Mouse (Mus musculus) forelimb bud, embryonic 11.5 days (tissue): Measurements from ENCODE around the gene Atp1a4.

ENCODE experiments used
- DNase-seq: peaks from one replicate; pipeline ENCODE4 v3.0.0-alpha.2; 2012; ENCODE audit warnings: low read depth, low spot score

The Atp1a4 gene

GRCm38 (mm10) chr1:172219451-172220406 lies 38.5 kb downstream of the Atp1a4 start, which contains the start of gene Casq1:
Gene Casq1 (minus strand): TSS chr1:172219868.
- DNase-seq = no peak

- no peak for DNase-seq
Observed at GRCm38 (mm10) chr1:172218164-172218910, 39.9 kb downstream of the Atp1a4 start.

DNA sequence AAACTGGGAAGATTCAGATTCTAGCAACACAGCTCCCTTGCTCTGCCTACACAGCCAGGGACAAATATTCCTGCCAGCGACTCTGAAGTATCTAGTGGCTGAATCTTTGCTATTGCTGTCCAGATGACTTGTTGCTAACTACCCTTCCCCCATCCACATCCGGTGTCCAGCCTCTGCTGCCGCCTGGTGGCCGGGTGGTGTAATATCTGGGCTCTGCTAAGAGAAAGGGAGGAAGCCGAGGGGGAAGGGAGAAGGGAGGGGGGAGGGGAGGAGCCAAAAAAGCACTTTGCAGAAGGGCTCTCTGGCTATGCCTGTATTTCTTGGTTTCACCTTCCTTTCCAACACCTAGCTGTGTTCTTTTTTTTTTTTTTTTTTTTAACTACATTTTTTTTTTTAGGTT lies 41.1 kb downstream of the Atp1a4 start:
- peak; percentile 92 for DNase-seq

DNA sequence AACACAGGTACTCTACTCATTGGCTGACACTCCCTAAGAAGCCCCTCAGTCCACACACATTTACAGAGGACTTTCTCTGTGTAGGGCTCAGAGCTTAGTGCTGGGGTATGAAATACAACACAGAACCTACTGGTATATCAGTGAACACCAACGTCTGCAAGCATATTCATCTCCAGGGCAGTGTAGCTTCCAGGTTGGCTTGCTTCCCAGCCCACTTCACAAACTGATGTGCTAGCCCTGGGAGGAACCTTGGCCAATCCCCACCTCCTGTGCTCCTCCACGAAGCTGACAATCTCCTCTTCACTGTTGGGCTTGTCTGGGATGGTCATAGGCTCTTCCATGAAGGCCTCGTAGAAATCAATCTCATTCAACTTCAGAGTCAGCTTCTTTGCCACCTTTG lies 43.5 kb downstream of the Atp1a4 start:
- no peak for DNase-seq

- DNase-seq = no peak
Observed at GRCm38 (mm10) chr1:172213771-172214170, 44.4 kb downstream of the Atp1a4 start.

DNA sequence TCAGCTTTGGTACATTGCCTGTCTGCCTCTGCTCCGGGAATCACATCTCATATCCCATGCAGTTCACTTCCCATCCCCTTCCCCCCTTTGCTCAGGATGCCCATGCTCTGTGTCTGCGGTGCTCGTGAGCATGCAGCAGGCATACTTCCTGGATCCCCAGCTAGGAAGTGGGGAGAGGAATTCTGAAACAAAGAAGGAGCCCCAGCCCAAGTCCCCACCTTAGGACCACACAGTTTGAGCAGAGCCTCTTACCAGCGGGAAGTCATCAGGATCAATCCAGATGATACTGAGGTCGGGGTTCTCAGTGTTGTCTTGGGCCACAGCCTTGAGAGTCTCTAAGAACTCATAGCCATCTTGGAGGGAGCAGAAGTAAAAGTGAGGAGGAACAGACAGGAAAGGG lies 45.4 kb downstream of the Atp1a4 start:
- no peak for DNase-seq

- DNase-seq = no peak
Observed at GRCm38 (mm10) chr1:172207111-172207584, 51.1 kb downstream of the Atp1a4 start.

DNA sequence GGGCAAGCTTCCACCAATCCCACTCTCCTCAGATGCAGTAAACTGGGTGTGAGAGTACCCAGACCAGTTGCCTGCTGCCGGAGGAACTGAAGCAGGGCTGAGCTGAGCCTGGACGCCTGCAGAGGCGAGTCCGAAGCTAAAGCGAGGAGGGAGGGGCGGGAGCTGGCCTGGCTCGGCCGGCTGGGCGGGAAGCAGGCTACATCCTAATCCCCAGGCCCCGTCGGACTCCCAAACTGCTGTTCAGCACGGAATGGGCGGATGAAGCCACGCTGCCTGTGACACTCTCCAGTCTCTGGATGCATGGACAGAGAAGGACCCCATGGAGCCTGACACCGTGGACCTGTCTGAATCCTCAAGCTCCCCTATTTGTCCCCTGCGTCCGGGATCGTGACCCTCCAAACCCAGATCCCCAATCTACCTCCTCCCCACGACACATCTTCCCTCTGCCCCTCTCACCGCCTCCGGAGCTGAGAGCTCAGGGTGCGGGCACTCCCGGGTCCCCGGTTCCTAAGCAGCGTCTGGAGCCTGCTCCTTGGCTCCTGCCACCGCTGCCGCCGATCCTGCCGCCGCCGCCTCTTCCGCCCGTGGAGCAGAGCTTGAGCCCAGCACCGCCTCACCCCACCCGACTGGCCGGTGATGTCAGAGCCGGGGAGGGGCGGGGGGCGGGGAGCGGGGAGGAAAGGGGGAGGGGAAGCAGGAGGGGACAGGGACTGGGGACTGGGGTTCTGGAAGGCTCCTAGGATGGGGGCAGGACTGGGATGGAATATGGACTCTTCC lies 51.9 kb downstream of the Atp1a4 start, which contains the start of gene Pea15a:
Pea15a (minus strand) TSS at position 664 of the 777 bp plus-strand sequence.
- peak; percentile 48 for DNase-seq

DNA sequence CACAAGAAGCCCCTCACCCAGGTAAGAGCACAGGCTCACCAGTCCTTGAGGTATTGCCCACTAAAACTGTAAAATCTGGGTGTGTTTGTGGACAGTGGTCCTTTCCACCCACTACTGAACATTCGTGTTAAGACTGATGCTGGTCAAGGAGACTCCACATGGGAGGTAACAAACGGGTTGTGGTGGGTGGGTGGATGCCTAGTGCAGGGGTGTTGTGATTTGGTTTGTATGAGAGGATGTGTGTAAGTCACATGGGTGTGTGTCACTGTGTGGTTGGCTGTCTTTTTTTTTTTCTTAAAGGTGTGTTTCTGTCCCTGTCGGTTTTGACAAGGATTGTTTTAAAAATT lies 52.5 kb downstream of the Atp1a4 start:
- DNase-seq = no peak

GRCm38 (mm10) chr1:172204814-172205740 lies 53.1 kb downstream of the Atp1a4 start:
- no peak for DNase-seq

DNA sequence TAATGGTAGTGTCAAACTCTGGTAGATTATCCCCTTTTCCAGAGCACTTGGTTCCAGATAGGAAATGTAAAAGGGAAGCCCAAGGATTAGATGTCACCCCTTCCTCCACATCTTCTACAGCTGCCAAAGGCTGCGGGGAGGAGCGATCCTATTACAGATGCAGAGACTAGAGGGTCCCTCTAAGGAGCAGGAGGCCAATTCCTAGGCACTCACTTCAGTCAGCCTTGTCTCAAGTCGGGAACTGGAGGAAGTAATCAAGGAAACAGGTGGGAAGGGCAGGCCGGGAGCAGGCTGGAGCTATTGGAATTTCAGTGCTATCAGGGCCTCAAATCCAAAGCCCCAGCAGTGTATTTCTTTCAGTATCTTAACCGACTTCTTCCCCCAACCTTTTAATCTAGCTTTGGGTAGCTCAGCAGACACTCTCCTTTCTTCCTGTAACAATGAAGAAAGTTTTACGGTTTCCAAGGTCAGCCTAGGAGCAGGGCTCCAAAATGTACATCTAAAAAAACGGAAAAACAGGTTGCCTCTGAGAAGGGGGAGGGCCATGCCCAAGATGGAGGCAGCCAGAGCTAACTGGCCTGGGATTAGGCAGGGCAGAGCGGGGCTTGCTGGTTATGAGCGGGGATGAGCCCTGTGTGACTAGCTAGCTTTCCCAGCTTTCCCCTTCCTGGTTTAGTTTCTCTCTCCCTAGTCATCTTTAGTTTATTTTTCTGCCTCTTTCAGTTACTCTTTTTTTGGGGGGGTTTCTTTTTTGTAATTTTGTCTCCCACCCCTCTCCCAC lies 54.0 kb downstream of the Atp1a4 start:
- DNase-seq = peak; percentile 35

DNA sequence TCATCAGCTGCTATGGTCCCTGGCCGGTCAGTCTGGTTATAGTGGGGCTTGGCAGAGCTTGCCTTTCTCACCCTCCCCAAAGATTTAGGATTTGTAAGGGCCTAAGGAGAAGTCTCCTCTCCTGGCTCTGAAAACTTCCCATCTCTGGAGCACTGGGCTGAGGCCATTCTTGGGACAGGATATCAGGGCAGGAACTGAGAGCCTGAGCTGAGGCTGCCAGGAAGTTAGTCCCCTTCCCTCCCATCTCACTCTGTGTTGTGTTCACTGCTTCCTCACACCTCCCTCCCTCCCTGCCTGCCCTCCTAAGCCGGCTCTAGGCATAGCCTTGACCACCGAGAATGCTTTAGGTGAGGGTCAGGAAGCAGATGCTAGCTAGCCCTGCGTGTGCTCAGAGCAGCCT lies 54.6 kb downstream of the Atp1a4 start:
- DNase-seq = no peak

DNA sequence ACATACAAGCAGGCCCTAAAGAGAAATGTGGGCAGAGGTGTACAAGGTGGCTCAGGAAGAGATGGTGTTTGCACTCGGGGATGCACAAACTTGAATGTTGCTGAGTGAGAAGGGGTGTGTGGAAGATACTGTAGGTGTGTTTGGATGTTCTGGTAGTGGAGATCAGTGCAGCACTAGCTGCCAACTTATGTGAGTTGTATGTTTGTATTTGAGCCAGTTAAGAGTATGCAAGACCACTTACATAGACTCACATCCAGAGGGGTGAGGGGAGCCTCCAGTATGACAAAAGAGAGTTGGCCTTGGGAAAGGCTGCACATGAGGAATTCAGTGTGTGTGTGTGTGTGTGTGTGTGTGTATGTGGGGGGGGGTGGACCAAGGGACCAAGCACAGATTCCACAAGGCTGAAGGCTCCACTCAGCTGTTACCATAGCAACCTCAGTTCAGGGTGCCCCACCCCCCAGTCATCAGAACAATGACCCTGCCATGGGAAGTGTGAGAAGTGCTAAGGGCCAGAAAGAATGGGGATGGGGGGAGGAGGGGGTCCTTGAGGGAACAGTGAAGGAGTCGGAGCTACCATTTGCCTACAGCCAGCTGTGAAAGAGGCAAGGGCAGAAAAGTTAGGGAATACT lies 55.2 kb downstream of the Atp1a4 start:
- DNase-seq = peak; percentile 52

DNA sequence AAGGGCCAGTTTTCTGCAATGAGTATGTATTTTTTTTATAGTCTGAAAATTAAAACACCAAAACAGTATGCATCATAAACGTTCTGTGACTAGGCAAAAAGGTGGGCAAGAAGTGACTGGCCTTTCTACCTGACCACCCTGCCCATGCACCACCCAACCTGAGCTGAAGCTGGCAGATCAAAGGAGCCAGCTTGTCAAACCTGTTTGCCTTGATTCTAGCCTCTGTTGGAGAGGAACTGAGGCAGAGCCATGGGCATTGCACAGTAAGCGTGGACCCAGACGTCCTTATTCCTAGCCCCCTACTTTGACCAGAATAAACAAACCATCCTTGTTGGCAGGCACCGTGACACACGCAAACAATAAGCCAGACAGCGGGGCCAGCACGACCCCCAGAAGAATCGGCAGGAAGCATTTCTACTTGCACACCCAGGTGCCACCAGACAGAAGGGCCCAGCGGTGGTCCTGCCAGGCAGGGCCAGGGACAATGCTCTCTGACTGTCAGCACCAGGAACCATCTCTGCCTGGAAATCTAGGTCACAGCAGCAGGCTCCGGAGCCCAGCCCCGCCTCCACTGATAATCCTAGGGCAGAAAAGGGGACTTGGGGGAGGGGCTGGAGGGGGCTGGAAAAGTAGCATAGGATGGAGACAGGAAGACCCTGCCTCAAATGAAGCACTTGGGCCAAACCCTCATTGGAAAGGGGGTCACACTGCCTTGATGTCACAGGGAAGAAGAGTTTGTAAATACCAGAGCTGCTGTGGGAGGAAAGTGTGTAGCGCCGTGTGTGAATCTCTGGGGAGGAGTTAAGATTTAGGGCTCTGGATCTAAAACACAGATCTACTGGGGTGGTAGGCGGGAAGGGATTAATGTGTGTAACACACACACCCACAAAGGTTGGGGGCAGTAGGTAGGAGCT lies 56.0 kb downstream of the Atp1a4 start:
- no peak for DNase-seq

GRCm38 (mm10) chr1:172200871-172201447 lies 57.3 kb downstream of the Atp1a4 start:
- no peak for DNase-seq

DNA sequence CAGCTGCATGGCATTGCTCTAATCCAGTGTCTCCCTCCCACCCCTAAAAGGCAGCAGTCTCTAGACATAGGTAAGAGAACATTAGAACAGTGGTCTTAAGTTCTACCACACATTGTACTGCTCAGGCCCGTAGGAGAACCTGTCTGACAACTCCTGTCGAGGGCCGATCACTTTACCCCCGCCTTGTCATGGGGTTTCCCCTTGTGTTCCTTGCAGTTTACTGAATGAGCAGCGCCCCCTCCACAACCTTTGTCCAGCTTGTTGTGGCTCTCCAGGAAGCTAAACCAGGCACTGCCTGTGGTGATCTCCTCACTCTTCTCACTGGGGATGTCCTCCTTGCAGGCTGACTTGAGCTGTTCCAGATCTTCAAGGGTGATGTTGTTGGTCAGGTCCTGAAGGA lies 58.1 kb downstream of the Atp1a4 start:
- no peak for DNase-seq

DNA sequence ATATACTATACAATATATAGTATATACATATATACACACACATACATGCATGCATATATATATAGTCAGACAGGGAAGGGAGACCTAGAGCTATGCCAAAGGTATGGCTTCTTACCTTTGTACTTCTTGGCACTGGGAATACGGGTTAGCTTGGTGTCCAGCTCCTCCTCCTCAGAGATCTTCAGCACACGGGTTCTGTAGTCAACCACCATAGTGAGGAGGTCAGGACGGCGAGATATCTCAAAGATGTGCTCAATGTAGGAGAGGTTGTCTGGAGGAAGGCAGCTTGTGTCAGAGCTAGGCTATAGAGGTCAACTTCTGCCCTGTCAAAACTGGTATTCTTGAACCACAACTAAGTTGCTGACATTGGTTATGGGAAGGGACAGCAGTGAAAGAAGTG lies 59.2 kb downstream of the Atp1a4 start:
- DNase-seq = no peak

GRCm38 (mm10) chr1:172198316-172198715 lies 59.9 kb downstream of the Atp1a4 start:
- DNase-seq = no peak
